Mouse (Mus musculus) spleen, adult 2 months (tissue): ENCODE data around the gene Fanci. TPM values are rescaled to one million over a fixed set of nuclear protein-coding genes. Genes with fewer than 3 reads are reported as not detected.

ENCODE experiments used
- DNase-seq, 2 experiments: peaks; one replicate each; pipeline versions ENCODE4 v3.0.0 to v3.0.0-alpha.2; 2012 to 2021; ENCODE audit warnings: low spot score in 2 of 2, low read depth in 1 of 2
- H3K27ac ChIP-seq: fragments of 200-500 bp; 2 replicates; pipeline ENCODE4 v1.5.1; 2012; ENCODE audit warnings: low read length, inconsistent platforms; ENCODE audit not compliant: insufficient read depth
- H3K27me3 ChIP-seq: fragments of 200-500 bp; 2 replicates; pipeline ENCODE4 v1.6.1; 2012; ENCODE audit warnings: mild to moderate bottlenecking, moderate library complexity, low read length, inconsistent platforms; ENCODE audit not compliant: control insufficient read depth, insufficient read depth
- H3K36me3 ChIP-seq: fragments of 200-500 bp; 2 replicates; pipeline ENCODE4 v1.6.1; 2012; ENCODE audit warnings: mild to moderate bottlenecking, low read length, inconsistent platforms; ENCODE audit not compliant: control insufficient read depth, insufficient read depth
- H3K4me1 ChIP-seq: fragments of 200-500 bp; 2 replicates; pipeline ENCODE4 v1.6.1; 2011; ENCODE audit warnings: inconsistent platforms; ENCODE audit not compliant: control insufficient read depth, insufficient read depth, insufficient read length
- H3K4me3 ChIP-seq: fragments of 200-500 bp; 2 replicates; pipeline ENCODE4 v1.5.1; 2011; ENCODE audit warnings: mild to moderate bottlenecking, inconsistent platforms; ENCODE audit not compliant: insufficient read depth, insufficient read length; ENCODE audit errors: extremely low read depth
- CTCF ChIP-seq: fragments of 200-500 bp; IDR thresholded peaks from 2 replicates; pipeline ENCODE4 v1.5.1; 2011; ENCODE audit warnings: mild to moderate bottlenecking, inconsistent platforms; ENCODE audit not compliant: insufficient read depth, insufficient read length, insufficient replicate concordance; ENCODE audit errors: extremely low read depth
- POLR2A ChIP-seq: fragments of 200-500 bp; IDR thresholded peaks from 2 replicates; pipeline ENCODE4 v1.6.1; 2011; ENCODE audit warnings: low read depth, low read length, inconsistent platforms
- WGBS: fragments of 180-500 bp; shearing (Covaris S2); methylation state at CpG from one replicate; pipeline ENCODE4 v1.1.7; 2018; 5-methylcytosine and 5-hydroxymethylcytosine counted together
- polyA plus RNA-seq: library from polyadenylated mRNA; depleted of rRNA; stranded (reverse); fragments of >200 nt; gene quantifications from 2 replicates; pipeline ENCODE4 v1.2.3, GENCODE M21; 2012; rRNA removed

The Fanci gene
- polyA plus RNA-seq, result 0.99 and 2.4 TPM in 2 replicates

GRCm38 (mm10) chr7:79391883-79392649 lies at the start of gene Fanci:
Gene Fanci, plus strand, starts transcription at chr7:79391929.
- H3K27me3 ChIP-seq, result no peaks in the 10 kb centered on the region
- H3K4me3 ChIP-seq, result peak within 1 kb of the TSS; percentile 95
- DNase-seq, result peak; percentile 84 to 91
- no peak for TF ChIP-seq CTCF
- TF ChIP-seq POLR2A, result no peak; the same call in 1 of the 2 replicates
- no peaks in the 10 kb centered on the region for H3K36me3 ChIP-seq
- whole genome bisulfite sequencing, result under 1% methylated on average over 44 of the region's 44 CpGs
- peak within 1 kb of the TSS; percentile 92 for H3K27ac ChIP-seq
- no peaks in the 10 kb centered on the region for H3K4me1 ChIP-seq

GRCm38 (mm10) chr7:79345902-79346301 lies 45.8 kb upstream of the Fanci start:
- DNase-seq, result peak; percentile 12 to 27
- WGBS, result 57% methylated on average over 4 of the region's 4 CpGs
- TF ChIP-seq CTCF (no peak), POLR2A (no peak)
- no peak overlapping the region for H3K4me3 ChIP-seq
- H3K27ac ChIP-seq, result no peak overlapping the region
- no peaks in the 10 kb centered on the region for H3K4me1 ChIP-seq
- H3K36me3 ChIP-seq, result peaks cover 9% of the 10 kb centered on the region
- no peaks in the 10 kb centered on the region for H3K27me3 ChIP-seq

GRCm38 (mm10) chr7:79346555-79347075 lies 45.1 kb upstream of the Fanci start:
- H3K4me1 ChIP-seq, result no peaks in the 10 kb centered on the region
- 89% methylated on average over 8 of the region's 8 CpGs for WGBS

GRCm38 (mm10) chr7:79347108-79347813 lies 44.5 kb upstream of the Fanci start:
- WGBS, result 91% methylated on average over 13 of the region's 13 CpGs
- H3K27me3 ChIP-seq, result no peaks in the 10 kb centered on the region
- no peaks in the 10 kb centered on the region for H3K4me1 ChIP-seq
- H3K36me3 ChIP-seq, result peaks cover 14% of the 10 kb centered on the region
- DNase-seq, result no peak
- H3K27ac ChIP-seq, result no peak overlapping the region
- TF ChIP-seq POLR2A, result no peak
- H3K4me3 ChIP-seq, result no peak overlapping the region

More at GRCm38 (mm10) chr7:79346555-79347075, 45.1 kb upstream of the Fanci start:
- Histone ChIP-seq H3K4me3 (no peak overlapping the region), H3K36me3 (peaks cover 12% of the 10 kb centered on the region), H3K27ac (no peak overlapping the region), H3K27me3 (no peaks in the 10 kb centered on the region)
- no peak for TF ChIP-seq CTCF
- TF ChIP-seq POLR2A, result no peak
- no peak for DNase-seq

GRCm38 (mm10) chr7:79348816-79349215 lies 42.9 kb upstream of the Fanci start:
- no peak for DNase-seq
- Histone ChIP-seq H3K27me3 (no peaks in the 10 kb centered on the region), H3K27ac (no peak overlapping the region), H3K36me3 (peaks cover 18% of the 10 kb centered on the region), H3K4me3 (no peak overlapping the region), H3K4me1 (no peaks in the 10 kb centered on the region)
- TF ChIP-seq CTCF, result no peak
- no peak for TF ChIP-seq POLR2A
- 95% methylated on average over 8 of the region's 8 CpGs for WGBS

- Histone ChIP-seq H3K4me3 (no peak overlapping the region), H3K27me3 (no peaks in the 10 kb centered on the region), H3K4me1 (no peaks in the 10 kb centered on the region), H3K36me3 (peaks cover 24% of the 10 kb centered on the region), H3K27ac (no peak overlapping the region)
- WGBS, result 58% methylated on average over 12 of the region's 12 CpGs
- TF ChIP-seq CTCF (peak; percentile 81; the same call in 1 of the 2 replicates), POLR2A (no peak)
- peak; percentile 41 to 52 for DNase-seq
Observed at GRCm38 (mm10) chr7:79349738-79350386, 41.9 kb upstream of the Fanci start.
